Mouse (Mus musculus) megakaryocyte-erythroid progenitor cell, adult 5-6 weeks (primary cell): ENCODE data around the gene Hist1h2ak. TPM values are rescaled to one million over a fixed set of nuclear protein-coding genes. Genes with fewer than 3 reads are reported as not detected.

Experiments used
- ATAC-seq: replicated peaks from 2 replicates; pipeline ENCODE4 v1.8.0; 2016; ENCODE audit warnings: mild to moderate bottlenecking, inconsistent platforms; ENCODE audit not compliant: severe bottlenecking, poor library complexity, low FRiP score, low TSS enrichment
- total RNA-seq, 2 experiments: library from RNA; stranded (forward) in 1 of 2; stranded (reverse) in 1 of 2; fragments of 200-1000, 215-1000 nt in 1 of 2; fragments of >200 nt in 1 of 2; fragmentation: Nextera tagmentation in 1 of 2; gene quantifications; 2 replicates each; pipeline ENCODE4 v1.2.3; 2014 to 2017

Hist1h2ak gene
- total RNA-seq, 2 experiments from 2014 or later: 217 to 1,091 TPM

- ATAC-seq: peak; percentile 53
Observed at GRCm38 (mm10) chr13:21778814-21779766, 25.5 kb upstream of the Hist1h2ak start.

- no peak for ATAC-seq
Observed at GRCm38 (mm10) chr13:21755707-21756106, 2.1 kb upstream of the Hist1h2ak start.

- peak; percentile 39 for ATAC-seq
Observed at GRCm38 (mm10) chr13:21754294-21755001, 821 bp upstream of the Hist1h2ak start.

- ATAC-seq: peak; percentile 9
Observed at GRCm38 (mm10) chr13:21753051-21753523, 540 bp downstream of the Hist1h2ak start.

- no peak for ATAC-seq
Observed at GRCm38 (mm10) chr13:21752356-21752755, 1.3 kb downstream of the Hist1h2ak start.

GRCm38 (mm10) chr13:21751827-21752226 lies 1.8 kb downstream of the Hist1h2ak start:
- ATAC-seq: no peak

- ATAC-seq: no peak
Observed at GRCm38 (mm10) chr13:21751417-21751816, 2.2 kb downstream of the Hist1h2ak start.

GRCm38 (mm10) chr13:21750159-21751017 lies 3.2 kb downstream of the Hist1h2ak start, which contains the start of gene Hist1h4k:
TSS of gene Hist1h4k (minus strand) at chr13:21750505.
- ATAC-seq: peak; percentile 43

- peak; percentile 13 for ATAC-seq
Observed at GRCm38 (mm10) chr13:21749387-21750158, 4.1 kb downstream of the Hist1h2ak start.

GRCm38 (mm10) chr13:21745006-21745405 lies 8.6 kb downstream of the Hist1h2ak start:
- ATAC-seq: no peak

GRCm38 (mm10) chr13:21734906-21735767 lies 18.5 kb downstream of the Hist1h2ak start, which contains the start of gene Hist1h4j:
TSS of gene Hist1h4j (plus strand) at chr13:21735064.
- peak; percentile 89 for ATAC-seq

- peak; percentile 60 for ATAC-seq
Observed at GRCm38 (mm10) chr13:21734010-21734905, 19.4 kb downstream of the Hist1h2ak start.

GRCm38 (mm10) chr13:21733466-21733865 lies 20.2 kb downstream of the Hist1h2ak start:
- ATAC-seq: no peak

- no peak for ATAC-seq
Observed at GRCm38 (mm10) chr13:21729544-21729943, 24.1 kb downstream of the Hist1h2ak start.

- ATAC-seq: peak; percentile 59
Observed at GRCm38 (mm10) chr13:21727948-21728572, 25.6 kb downstream of the Hist1h2ak start.
